Mouse (Mus musculus) lung, embryonic 14.5 days (tissue): ENCODE measurements at regions not wholly inside any gene's neighbourhood (a gene's known extent, or its start where the extent isn't known, plus 50 kb on each side); places are given as distances from the start of the nearest gene placed in this dataset.
A peak's percentile ranks its signal among the peaks of the same experiment; 100 is the strongest.

Experiments
- ATAC-seq: fragments of 200-750 bp; cut with Nextera tagmentation; 2 replicates; pipeline ENCODE4 v1.8.0; 2017; ENCODE audit warnings: mild to moderate bottlenecking, moderate TSS enrichment, moderate library complexity; ENCODE audit not compliant: insufficient read depth
- DNase-seq: peaks from one replicate; pipeline ENCODE4 v3.0.0-alpha.2; 2015
- H3K27ac ChIP-seq: fragments of 300-500 bp; sonication (generic); 2 replicates; pipeline ENCODE4 v1.5.1; 2014; ENCODE audit warnings: low read depth, mild to moderate bottlenecking, moderate library complexity
- H3K27me3 ChIP-seq: fragments of 300-500 bp; sonication (generic); 2 replicates; pipeline ENCODE4 v1.6.1; 2014; ENCODE audit warnings: low read length, control low read depth; ENCODE audit not compliant: insufficient read depth
- H3K36me3 ChIP-seq: fragments of 300-500 bp; sonication (generic); 2 replicates; pipeline ENCODE4 v1.6.1; 2014; ENCODE audit warnings: control low read depth; ENCODE audit not compliant: insufficient read depth
- H3K4me1 ChIP-seq: fragments of 300-500 bp; sonication (generic); 2 replicates; pipeline ENCODE4 v1.6.1; 2014; ENCODE audit warnings: antibody characterized with exemption, control low read depth; ENCODE audit not compliant: insufficient read depth
- H3K4me2 ChIP-seq: fragments of 300-500 bp; sonication (generic); 2 replicates; pipeline ENCODE4 v1.6.1; 2014; ENCODE audit warnings: mild to moderate bottlenecking
- H3K4me3 ChIP-seq: fragments of 300-500 bp; sonication (generic); 2 replicates; pipeline ENCODE4 v1.5.1; 2014; ENCODE audit warnings: low read depth, low read length
- H3K9ac ChIP-seq: fragments of 300-500 bp; sonication (generic); 2 replicates; pipeline ENCODE4 v1.6.1; 2014
- H3K9me3 ChIP-seq: fragments of 300-500 bp; sonication (generic); 2 replicates; pipeline ENCODE4 v1.6.1; 2016; ENCODE audit warnings: low read depth, low read length, control low read depth
- CTCF ChIP-seq: IDR thresholded peaks from 2 replicates; pipeline ENCODE4 v1.5.1; 2016; ENCODE audit warnings: antibody characterized with exemption, low read depth
- WGBS: fragments of 180-500 bp; shearing (Covaris S2); extraction: QIAGEN DNeasy Blood & Tissue Kit; methylation state at CpG from one replicate; pipeline ENCODE4 v1.1.7; 2014; 5-methylcytosine and 5-hydroxymethylcytosine counted together

DNA sequence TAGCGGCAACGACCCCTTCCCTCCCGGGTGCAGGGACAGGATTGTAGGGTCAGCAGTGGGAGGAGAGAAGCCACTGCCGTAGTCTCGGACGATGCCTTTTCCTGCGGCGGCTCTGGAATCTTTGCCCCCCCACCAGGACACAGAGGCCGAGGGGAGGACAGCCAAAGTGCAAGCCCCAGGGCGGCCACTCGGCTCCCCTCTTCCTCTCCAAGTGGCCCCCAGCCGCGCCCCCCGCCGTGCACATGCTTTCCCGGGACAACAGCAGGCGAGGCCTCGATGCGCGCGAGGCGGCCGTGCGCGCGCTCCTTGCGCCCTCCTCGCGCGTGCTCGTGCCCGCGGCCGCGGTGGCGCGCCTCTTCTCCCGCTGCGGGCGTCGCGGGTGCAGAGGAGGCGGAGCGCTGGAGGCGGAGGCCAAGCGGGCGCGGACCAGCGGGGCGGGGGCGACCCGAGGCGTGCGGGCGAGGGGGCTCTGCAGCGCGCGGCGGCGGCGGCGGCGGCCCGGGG is 83.9 kb upstream of the Arhgap32 start:
- Histone ChIP-seq H3K27ac (peak overlapping the region; percentile 76; the same call in 1 of the 2 replicates), H3K9ac (peak overlapping the region; percentile 90), H3K4me1 (peaks cover 20% of the 10 kb centered on the region), H3K36me3 (no peaks in the 10 kb centered on the region), H3K9me3 (no peaks in the 10 kb centered on the region), H3K27me3 (no peaks in the 10 kb centered on the region), H3K4me3 (peak overlapping the region; percentile 84), H3K4me2 (peak overlapping the region; percentile 63)
- no peak for TF ChIP-seq CTCF
- 2% methylated on average over 55 of the region's 64 CpGs for WGBS
- ATAC-seq, result peak; percentile 90
- DNase-seq, result peak; percentile 95

DNA sequence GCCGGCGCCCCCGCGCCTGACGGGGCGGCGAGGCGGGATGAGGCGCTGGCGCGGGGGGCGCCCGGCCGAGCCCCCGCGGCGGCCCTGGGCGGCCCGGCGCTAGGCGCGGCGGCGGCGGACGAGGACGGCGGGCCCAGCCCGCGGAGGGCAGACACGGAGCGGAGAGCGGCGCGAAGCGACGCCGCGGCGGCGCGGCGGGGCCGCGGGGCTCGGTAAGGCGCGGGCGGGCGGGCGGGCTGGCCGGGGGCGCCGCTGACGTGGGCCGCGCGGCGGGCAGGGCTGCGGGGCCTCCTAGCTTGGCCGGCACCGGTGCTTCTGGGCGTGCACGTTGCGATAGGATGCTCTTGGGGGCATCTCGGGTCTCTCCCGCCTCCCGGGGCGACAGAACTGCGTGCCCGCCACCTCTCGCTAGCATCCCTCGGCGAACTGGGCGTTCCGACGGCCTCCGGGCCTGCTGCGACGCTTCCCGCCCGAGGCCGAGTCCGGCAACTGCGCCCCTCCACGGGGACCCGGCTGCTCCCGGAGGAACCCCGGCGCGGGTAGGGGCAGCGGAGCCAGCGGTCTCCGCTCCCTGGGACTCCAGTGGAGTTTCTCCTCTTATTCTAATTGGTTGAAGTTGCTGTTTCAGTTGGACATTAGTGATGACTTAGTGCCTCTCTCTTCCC is 83.3 kb upstream of the Arhgap32 start:
- Histone ChIP-seq H3K27me3 (no peaks in the 10 kb centered on the region), H3K4me3 (peak overlapping the region; percentile 84), H3K9ac (peak overlapping the region; percentile 90), H3K9me3 (no peaks in the 10 kb centered on the region), H3K4me2 (peak overlapping the region; percentile 63), H3K4me1 (peaks cover 20% of the 10 kb centered on the region), H3K27ac (peak overlapping the region; percentile 76), H3K36me3 (no peaks in the 10 kb centered on the region)
- DNase-seq (peak; percentile 72), ATAC-seq (peak; percentile 55)
- TF ChIP-seq CTCF, result no peak
- under 1% methylated on average over 62 of the region's 94 CpGs for WGBS

DNA sequence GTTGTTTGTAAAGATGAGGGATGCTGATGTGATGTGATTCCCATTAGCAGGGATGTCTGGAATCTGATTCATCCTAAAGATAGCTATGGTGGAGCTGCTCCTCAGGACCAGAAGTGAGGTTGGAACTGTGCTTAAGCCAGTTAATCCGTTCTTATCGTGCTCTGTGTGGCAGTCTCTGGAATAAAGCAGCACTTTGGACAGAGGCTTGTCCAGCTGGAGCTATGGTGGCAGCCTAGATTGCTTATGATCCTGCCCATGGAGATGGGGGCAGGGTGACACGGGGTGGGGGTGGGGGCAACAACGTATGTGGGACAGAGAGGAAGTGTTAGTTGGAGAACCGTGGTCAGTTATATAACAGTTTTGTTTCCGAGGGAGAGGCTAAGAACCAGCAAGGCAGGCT is 82.0 kb upstream of the Arhgap32 start:
- peaks cover 18% of the 10 kb centered on the region for H3K4me1 ChIP-seq
- H3K4me3 ChIP-seq, result peak overlapping the region; percentile 84
- H3K27me3 ChIP-seq, result no peaks in the 10 kb centered on the region
- peak overlapping the region; percentile 63 for H3K4me2 ChIP-seq
- H3K36me3 ChIP-seq, result no peaks in the 10 kb centered on the region
- DNase-seq (peak; percentile 64), ATAC-seq (no peak)
- H3K9ac ChIP-seq, result no peak overlapping the region
- no peak for TF ChIP-seq CTCF
- H3K27ac ChIP-seq, result no peak overlapping the region
- no peaks in the 10 kb centered on the region for H3K9me3 ChIP-seq
- 16% methylated on average over 6 of the region's 6 CpGs for WGBS

DNA sequence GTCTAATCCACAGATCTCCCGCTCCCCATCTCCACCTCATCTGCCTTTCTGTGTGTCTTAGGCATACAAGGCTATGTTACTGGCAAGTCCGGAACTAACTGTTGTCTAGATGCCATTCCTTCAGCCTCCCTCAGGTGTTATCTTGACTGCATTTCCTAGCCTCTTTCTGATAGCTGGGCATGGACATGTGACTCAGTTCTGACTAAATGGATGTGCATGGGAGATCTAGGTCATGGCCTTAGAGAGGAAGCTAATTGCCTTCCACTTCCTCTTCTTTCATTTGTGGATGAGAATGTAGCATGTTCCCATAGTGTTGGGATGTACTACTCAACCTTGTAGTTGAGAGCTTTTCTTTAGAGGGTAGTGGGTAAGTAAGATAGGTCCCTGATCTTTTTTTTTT is 75.9 kb upstream of the Arhgap32 start:
- no peak for ATAC-seq
- TF ChIP-seq CTCF, result no peak
- H3K9me3 ChIP-seq, result no peaks in the 10 kb centered on the region

DNA sequence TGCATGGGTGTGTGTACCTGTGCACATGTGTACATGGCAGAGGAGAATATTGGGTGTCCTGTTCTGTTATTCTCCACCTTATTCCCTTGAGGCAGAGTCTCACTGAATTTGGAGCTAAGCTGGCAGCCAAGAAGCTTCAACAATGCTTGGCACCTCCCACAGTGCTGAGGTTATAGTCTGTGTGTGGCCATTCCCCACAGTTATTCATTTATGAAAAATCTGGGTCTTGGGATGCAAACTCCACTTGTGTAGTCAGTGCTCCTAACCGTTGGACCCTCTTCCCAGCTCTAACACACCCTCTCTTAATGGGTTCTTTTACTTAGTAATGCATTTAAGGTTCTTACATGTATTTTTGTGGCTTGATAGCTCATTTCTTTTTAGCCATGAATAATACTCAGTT is 72.6 kb upstream of the Arhgap32 start:
- H3K36me3 ChIP-seq, result no peaks in the 10 kb centered on the region
- ATAC-seq (no peak), DNase-seq (no peak)
- 52% methylated on average over 1 of the region's 1 CpGs for WGBS
- H3K27ac ChIP-seq, result no peak overlapping the region
- no peak overlapping the region for H3K9ac ChIP-seq
- no peaks in the 10 kb centered on the region for H3K4me1 ChIP-seq
- H3K9me3 ChIP-seq, result no peaks in the 10 kb centered on the region
- H3K27me3 ChIP-seq, result no peaks in the 10 kb centered on the region
- no peak for TF ChIP-seq CTCF
- no peak overlapping the region for H3K4me3 ChIP-seq
- no peak overlapping the region for H3K4me2 ChIP-seq

More for the DNA sequence above, 75.9 kb upstream of the Arhgap32 start:
- Histone ChIP-seq H3K27ac (no peak overlapping the region), H3K4me3 (no peak overlapping the region), H3K4me1 (peaks cover under 1% of the 10 kb centered on the region), H3K9ac (no peak overlapping the region), H3K36me3 (no peaks in the 10 kb centered on the region), H3K27me3 (no peaks in the 10 kb centered on the region), H3K4me2 (no peak overlapping the region)
- WGBS, result 89% methylated on average over 2 of the region's 2 CpGs
- no peak for DNase-seq

DNA sequence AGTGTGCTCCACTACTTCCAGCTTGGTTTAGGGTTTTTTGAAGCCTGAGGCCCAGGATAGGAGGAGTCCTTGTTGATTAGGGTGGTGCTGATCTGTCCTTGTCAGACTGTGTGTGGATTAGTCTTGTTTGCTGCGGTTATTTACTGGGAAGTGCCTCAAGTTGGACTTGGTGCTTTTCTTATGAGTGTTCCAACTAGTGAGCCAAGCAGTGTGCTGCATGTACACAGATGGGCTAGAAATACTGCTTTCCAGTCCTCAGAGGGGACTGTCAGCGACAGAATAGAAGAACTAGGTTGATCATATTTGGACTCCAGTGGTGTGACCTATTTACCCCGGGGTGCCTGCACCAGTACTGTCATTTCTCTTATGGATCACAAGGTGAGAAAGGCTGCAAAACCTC is 69.1 kb upstream of the Arhgap32 start:
- no peaks in the 10 kb centered on the region for H3K9me3 ChIP-seq
- TF ChIP-seq CTCF, result no peak

DNA sequence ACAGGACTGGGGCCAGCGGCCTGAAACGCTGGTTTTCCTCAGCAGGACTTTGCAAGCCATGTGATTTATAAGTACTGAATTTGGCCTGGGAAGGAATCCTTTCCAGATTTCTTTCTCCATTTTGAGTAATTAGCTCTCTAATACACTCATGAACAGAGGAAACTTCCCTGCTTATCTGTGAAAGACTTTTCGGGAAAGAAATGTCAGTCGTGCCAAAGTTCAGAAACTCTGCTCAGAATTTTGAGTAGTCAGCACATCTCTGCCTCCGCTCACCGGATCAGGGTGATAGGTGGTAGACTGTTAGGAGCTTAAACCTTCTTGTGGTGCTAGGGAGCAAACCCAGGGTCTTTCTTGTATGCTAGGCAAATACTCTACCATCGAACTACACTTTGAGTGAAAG is 67.0 kb upstream of the Arhgap32 start:
- Histone ChIP-seq H3K27me3 (no peaks in the 10 kb centered on the region), H3K4me1 (no peaks in the 10 kb centered on the region), H3K36me3 (no peaks in the 10 kb centered on the region), H3K9ac (no peak overlapping the region), H3K4me2 (no peak overlapping the region), H3K9me3 (no peaks in the 10 kb centered on the region), H3K27ac (no peak overlapping the region; the same call in 1 of the 2 replicates), H3K4me3 (no peak overlapping the region)
- no peak for TF ChIP-seq CTCF
- peak; percentile 39 for DNase-seq
- WGBS, result 55% methylated on average over 7 of the region's 7 CpGs
- ATAC-seq, result no peak

More for the DNA sequence above, 69.1 kb upstream of the Arhgap32 start:
- Histone ChIP-seq H3K4me3 (no peak overlapping the region), H3K9ac (no peak overlapping the region), H3K4me2 (no peak overlapping the region), H3K36me3 (no peaks in the 10 kb centered on the region), H3K4me1 (no peaks in the 10 kb centered on the region), H3K27me3 (no peaks in the 10 kb centered on the region), H3K27ac (no peak overlapping the region)
- DNase-seq, result no peak
- no peak for ATAC-seq
- WGBS, result 90% methylated on average over 3 of the region's 3 CpGs
